Mouse (Mus musculus): ENCODE measurements around the gene Cadm1.

- TF ChIP-seq CTCF (IDR thresholded peaks at IDR 0.05; ENCODE audit: low read depth, low read length) (no peak), POLR2A (IDR thresholded peaks at IDR 0.05; ENCODE audit: insufficient read depth, low read length) (no peak), EP300 (IDR thresholded peaks at IDR 0.05; ENCODE audit: insufficient read depth, low read depth, low read length) (no peak)
These were observed 181.0 kb downstream of the Cadm1 start for GRCm38 (mm10) chr9:47710946-47711345.

All from ES-Bruce4 (cell line).